Mouse (Mus musculus) left cerebral cortex, postnatal 4 days (tissue): ENCODE measurements around the gene Tlx1. TPM values are rescaled to one million over a fixed set of nuclear protein-coding genes. Genes with fewer than 3 reads are reported as not detected.
A peak's percentile ranks its signal among the peaks of the same experiment; 100 is the strongest.

Experiments
- DNase-seq: peaks from one replicate; pipeline ENCODE4 v3.0.0-alpha.2; 2022
- intact Hi-C: fragments of 180-260 bp; cut with DNase I; formaldehyde crosslinking; loops from one replicate; pipeline ENCODE4 v1.15.1; 2025
- total RNA-seq, 2 experiments: library from RNA; stranded (reverse); gene quantifications; 2 replicates each; pipeline ENCODE4 v1.2.3; 2021

Gene Tlx1
- not detected for total RNA-seq

DNA sequence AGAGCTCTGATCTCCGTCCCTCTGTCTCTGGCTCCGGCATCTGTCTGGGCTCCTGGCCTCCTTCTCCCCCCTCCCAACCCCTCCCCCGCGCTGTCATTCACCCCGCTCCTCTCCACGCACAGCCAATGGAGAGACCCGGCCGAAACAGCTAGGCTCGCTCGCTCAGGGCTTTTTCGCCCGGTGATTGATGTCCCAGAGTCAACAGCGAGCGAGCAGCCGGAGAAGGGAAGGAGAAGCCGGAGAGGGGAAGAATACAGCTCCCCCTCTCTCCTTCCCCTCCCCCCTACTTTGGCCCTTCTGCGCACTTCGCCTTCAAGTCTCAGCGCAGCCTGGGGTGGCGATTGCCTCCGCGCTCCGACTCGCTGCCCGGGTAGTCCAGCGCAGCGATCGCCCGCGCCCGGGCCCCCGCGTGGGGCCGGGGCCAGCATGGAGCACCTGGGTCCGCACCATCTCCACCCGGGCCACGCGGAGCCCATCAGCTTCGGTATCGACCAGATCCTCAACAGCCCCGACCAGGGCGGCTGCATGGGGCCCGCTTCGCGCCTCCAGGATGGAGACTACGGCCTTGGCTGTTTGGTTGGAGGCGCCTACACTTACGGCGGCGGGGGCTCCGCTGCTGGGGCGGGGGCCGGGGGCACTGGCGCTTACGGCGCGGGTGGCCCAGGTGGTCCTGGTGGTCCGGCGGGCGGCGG is at the start of gene Tlx1:
Gene Tlx1, plus strand, starts transcription at position 191 of the 692 bp plus-strand sequence.
- DNase-seq, result no peak
- intact Hi-C loops, result loop anchor here (10.0 kb wide), 1 partner anchor 406 kb away; no protein-coding TSS in a partner anchor

DNA sequence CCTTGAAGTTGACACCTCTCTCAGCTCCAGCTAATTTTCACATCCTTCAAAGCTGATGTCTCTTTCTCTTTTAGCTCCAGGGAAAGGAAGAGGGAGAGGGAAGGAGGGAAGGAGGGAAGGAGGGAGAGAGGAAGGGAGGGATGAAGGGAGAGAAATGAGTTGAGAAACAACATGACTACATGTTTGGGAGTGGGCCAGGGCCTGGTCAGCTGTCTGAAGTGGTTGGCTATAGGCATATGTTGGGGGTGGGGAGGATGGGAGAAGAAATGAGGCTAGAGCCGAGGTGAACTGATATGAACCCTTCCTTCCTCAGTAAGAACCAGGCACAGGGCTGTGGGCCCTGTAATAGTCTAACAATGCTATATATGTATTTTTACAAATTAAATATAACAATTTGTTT is 44.9 kb upstream of the Tlx1 start:
- intact Hi-C loops, result no loop called here
- peak; percentile 37 for DNase-seq

DNA sequence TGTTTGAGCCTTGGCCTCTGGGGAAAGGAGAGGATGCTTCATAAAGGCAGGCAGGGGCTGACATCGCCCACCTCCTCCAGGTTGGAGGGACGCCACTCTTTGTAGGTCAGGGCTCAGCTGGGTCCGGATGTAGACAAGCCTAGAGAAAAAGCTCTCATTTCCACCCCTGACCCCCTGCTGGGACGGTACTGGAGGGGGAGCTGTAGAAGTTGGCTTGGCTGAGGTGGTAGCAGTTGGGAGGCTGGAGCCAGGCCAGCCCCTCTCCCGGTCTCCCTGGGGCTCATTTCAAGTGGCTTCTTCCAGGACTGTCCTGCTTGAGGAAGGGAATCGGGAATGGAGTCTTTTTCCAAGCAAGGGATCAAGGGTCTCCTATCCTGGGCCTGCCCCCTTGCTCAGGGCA is 43.8 kb upstream of the Tlx1 start:
- intact Hi-C loops, result no loop called here
- peak; percentile 60 for DNase-seq

DNA sequence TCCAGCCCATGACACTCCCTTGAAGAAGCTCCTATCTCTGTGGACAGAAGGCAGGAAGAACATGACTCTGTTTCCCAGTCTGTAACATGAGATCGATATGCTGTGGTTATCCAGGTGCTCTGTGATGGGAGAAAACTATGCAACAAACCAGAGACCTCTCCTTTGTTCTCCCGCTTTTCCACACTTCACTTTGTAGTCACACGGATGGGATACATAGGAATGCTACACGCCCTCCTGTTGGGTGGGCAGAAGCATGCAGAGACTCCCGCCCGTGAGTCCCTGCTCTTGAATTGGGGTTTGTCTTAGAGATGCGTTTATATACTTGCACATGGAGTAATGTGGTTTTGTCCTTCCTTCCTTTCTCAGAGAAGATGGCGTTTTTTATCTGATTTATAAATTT is 39.8 kb upstream of the Tlx1 start:
- intact Hi-C loops, result no loop called here
- DNase-seq, result no peak

DNA sequence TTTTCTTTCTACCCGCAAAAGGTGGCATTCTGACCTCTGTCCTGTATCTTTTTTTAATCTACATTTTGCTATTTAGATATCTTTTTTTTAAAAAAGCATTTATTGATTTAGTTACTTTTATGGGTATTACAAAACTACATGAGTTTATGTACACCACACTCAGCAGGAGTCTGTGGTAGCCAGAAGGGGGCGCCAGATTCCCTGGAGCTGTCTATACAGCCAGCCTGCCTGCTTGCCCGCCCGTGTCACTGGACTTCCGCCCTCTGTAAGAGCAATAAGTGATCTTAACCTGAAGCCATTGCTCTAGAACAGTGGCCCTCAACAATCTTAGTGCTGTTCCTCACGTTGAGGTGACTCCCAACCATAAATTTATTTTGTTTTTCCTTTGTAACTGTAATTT is 38.0 kb upstream of the Tlx1 start:
- intact Hi-C loops, result no loop called here
- no peak for DNase-seq

DNA sequence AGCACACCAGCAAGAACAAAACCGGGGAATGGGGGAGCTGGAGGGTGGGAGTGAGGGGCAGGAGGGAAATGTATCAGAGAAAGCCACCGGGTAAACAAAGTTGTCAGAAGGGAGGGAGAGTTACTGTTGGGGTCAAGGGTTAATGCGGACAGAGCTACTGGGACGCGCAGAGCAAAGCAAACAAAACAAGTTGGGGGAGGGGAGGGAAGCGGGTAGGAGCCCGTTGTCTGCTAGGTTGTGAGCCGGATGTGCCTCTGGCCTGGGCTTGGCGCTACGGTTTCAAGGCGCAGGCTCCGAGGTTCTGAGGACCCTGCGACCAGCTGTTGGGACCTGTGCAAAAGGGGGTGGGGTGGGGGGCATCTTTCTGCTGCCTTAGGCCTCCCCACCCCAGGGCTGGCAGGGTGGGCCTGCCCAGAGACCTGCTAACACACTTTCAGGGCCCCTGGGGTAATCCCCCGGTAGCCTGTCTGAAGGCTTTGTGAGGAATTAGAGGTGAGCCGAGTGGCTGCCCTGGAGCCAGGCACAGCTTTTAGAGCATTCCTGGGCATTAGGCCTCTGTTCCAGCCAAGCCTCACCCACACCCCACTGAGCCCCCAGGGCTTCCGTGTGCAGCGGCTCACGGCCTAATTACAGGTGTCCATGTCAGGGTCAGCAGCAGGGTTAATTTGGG is 36.6 kb upstream of the Tlx1 start:
- no peak for DNase-seq
- intact Hi-C loops, result no loop called here

DNA sequence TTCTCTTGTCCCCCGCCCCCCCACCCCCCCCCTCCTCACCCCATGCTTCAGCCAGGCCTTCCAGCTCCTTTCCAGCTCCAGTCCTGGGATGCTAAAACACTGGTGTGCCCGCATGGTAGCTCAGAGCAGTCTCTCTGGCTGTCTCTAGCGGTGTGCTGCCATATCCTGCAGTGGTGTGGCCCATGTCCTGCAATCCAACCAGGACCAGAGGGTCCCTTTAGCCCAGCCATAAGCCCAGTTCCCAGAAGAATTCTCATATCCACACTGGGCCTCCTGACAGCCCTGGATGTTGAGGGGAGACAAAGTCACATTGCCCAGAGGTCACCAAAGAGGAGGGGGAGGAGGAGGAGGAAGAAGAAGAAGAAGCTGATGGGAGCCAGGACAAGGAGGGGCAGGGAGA is 35.7 kb upstream of the Tlx1 start:
- intact Hi-C loops, result no loop called here
- no peak for DNase-seq

DNA sequence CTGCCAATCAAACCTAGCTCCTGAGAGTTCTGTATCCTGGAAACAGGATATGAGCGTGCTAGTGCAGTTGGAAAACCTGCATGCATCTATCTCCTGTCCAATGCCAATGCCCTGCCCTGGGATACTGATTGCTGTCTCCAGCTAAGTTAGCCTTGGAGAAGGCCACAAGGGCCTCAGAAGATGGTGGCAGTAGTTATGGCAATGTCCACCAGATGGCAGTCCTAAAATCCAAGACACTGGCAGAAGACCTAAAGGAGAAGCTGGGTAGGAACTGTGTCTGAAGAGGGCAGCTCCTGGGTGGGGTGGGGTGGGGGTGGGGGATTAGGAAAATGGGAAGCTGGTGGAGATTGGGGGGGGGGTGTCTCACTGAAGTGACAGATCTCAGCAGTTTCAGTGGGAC is 33.7 kb upstream of the Tlx1 start:
- intact Hi-C loops, result no loop called here
- DNase-seq, result peak; percentile 26

DNA sequence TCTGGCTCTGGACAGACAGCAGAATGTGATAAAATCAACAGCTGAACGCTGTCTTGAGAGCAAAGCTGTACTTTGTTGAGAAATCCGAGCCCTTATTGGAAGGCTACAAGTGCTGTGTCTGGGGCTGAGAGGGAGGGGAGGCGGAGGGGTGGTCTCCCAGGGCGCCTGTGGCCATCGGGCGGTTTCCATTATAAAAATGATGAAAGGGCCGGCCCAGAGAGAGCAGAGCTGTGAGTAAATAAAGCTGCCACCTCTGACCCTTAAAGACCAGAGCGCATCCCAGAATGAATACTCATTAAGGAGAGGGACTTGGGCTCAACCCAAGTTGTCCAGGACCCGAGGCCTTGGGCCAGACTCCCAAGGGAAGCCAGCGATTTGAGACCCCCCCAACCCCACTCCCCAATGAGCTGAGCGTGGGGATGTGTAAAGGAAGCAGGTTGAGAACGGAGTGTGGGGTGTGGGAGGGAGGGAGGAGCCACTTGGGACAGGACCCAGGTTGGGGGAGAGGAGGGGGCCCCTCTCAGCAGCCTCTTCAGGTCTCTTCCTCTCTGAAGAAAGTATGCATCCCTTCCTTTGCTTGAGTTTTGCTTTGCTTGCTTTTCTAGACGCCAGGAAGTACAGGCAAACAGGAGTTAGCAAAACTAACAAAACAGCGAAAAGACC is 18.4 kb upstream of the Tlx1 start:
- DNase-seq, result no peak
- intact Hi-C loops, result no loop called here

DNA sequence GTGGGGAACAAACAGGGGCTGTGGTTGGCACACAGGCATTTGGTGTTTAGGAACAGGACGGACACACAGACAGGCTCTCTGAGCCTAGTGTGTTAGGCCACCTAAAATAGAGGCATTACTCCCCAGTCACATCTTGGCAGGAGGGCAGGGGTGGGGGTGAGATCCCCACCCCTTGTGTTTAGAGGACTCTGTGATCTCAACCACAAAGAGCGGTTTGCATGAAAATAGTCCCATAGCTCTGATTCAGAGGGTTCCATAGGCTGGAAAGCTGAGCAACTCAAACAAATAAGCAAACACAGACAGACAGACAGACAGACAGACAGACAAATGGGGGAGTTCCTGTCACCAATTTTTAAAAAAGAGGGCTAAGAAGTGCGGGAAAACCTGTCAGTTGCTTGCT is 7.9 kb upstream of the Tlx1 start:
- intact Hi-C loops, result no loop called here

DNA sequence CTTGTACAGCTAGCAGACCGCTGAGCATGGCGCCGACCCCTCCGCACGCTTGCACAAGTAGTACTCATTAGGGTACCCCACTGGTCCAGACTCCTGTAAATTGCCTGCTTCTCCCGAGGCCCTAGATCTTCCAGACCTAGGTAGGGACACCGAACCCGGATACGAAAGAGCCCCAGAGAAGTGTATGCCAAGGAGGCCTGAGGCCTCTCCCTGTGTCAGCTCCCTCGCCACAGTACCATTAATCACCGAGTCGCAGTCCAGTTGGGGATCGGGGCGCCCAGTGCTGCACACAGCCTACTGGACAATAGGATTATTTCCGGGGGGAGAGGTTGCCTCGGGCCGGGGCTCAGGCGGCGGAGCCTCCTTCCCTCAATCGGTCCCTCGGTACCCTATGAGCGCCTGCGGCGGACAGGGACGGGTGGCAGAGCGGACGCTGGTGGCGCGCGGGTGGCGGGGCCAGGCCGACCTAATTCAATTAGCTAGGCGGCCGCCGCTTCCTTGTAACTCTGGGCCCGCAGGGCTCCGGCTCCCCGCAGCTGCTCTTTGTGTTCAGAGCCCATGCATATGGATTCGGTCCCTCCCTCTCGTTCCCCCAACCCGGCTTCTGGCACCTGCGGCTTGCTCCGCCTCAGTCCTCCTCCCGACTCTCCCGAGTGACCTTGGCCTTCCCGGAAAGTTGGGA is 7.1 kb upstream of the Tlx1 start:
- intact Hi-C loops, result no loop called here
- no peak for DNase-seq

More for the DNA sequence above, 7.9 kb upstream of the Tlx1 start:
- DNase-seq, result no peak

DNA sequence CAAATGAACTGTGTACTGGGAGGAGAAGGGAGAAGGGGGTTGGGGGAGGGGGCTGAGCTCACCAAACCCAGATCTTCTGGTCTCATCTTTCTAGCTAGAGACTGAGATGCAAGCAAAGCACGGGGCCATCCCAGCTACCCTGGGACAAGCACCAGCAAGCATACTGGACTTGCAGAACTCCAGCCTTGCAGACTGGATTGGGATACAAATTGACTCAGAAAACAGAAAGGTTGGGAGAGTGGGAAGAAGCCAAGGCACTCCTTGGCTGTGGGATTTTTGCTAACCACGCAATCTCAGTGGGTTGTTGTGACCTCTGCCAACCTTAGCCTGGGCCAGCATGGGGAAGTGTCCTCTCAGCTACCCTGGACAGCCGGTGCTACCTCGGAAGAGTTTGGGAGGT is 3.4 kb upstream of the Tlx1 start:
- intact Hi-C loops, result no loop called here
- no peak for DNase-seq

DNA sequence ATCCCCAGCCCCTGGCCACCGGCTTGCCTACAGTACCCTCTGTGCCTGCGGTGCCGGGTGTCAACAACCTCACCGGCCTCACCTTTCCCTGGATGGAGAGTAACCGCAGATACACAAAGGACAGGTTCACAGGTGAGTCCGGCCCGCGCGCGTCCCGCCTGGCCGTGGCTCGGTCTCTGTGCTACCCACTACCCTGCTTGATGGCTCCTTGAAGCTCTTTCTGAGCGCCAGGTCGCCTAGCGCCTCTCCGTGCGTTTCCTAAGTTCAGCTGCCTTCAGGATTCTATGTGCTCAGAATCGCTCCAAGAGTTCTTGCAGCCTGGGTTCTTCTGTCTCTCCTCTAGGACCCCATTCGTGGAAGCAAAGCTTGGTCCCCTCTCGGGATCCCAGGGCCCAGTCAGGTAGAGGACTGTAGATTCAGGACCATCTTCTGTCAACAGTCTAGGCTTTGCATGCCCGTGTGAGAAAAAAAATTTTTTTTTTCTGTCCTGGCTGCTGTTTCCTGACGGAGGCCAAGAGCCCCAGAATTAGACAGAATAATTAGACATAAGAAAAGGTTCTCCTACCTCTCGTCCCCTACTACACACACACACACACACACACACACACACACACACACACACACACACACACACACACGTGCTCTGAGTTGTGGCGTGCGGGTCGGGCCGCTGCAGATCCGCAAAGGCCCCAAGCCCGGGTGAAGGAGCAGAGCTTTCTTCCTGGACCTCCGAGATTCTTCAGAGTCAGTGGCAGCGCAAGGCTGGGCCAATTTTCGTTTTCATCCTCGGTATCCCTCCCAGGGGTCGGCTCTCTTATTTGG is 1.1 kb downstream of the Tlx1 start:
- DNase-seq, result no peak
- intact Hi-C loops, result loop anchor here (10.0 kb wide), 1 partner anchor 407 kb away; no protein-coding TSS in a partner anchor

DNA sequence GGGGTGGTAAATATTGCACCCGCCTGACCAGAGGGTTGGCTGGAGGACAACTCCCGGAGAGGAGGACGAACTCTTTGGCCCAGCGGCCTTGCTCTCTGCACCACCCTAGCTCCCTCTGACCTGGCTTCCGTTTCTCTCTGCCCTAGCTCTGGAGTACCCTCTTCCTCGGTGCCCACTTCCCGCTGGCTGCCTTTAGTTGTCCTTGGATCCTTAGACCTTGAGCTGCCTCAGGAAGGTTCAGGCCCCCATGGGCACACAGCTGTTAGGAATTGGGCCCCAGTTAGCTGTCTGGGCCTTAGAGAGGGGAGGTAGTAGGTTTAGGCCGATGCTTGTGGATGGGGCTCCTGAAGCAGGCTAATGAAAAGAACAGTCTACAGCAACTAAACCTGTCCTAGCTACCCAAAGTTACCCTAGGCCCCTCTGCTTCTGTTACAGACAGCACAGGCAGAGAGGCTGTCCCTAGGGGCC is 1.7 kb downstream of the Tlx1 start:
- intact Hi-C loops, result loop anchor here (10.0 kb wide), 1 partner anchor 407 kb away; no protein-coding TSS in a partner anchor
- no peak for DNase-seq

DNA sequence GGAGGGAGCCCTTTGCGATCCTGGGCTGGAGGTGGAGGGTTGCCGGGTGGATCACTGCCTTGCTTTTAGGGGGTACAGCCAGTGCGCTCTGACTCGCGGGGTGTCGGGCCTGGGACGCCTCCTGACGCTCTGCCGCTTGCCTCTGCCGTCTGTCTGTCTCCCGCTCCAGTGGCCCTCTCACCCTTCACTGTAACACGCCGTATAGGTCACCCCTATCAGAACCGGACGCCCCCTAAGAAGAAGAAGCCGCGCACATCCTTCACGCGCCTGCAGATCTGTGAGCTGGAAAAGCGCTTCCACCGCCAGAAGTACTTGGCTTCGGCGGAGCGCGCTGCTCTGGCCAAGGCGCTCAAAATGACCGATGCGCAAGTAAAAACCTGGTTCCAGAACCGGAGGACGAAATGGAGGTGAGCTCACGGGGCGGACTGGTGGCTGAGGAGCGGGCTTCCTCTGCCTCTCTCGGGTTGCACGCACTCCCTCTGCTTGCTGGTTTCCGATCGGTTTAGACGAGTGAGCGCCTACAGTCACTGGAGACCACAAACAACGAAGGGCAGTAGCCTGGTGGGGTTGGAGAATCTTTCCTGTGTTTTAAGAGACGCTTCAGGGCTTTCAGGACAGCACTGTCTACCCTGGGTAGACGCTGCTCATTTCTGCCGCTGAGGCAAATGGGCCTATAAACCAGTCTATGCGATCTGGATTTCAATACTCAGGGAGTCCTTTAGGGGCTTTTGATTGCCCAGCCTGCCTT is 3.0 kb downstream of the Tlx1 start:
- intact Hi-C loops, result loop anchor here (10.0 kb wide), 1 partner anchor 409 kb away; no protein-coding TSS in a partner anchor
- no peak for DNase-seq

DNA sequence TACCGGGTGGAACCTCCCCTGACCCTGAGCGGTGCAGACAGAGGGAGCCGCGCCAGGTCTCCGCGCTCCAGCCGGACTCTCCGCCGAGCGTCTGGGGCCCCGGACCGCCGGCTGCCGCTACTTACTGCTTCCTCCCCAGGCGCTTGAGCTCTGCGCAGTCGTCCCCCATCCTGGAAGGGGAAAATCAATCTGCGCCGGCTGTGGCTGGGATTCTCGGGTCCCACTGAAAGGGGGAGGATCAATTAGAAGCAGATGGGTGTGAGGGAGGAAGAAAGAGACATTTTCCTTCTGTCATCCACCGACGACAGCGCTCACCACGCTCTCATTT is 3.5 kb downstream of the Tlx1 start:
- DNase-seq, result no peak
- intact Hi-C loops, result loop anchor here (10.0 kb wide), 1 partner anchor 409 kb away; no protein-coding TSS in a partner anchor

DNA sequence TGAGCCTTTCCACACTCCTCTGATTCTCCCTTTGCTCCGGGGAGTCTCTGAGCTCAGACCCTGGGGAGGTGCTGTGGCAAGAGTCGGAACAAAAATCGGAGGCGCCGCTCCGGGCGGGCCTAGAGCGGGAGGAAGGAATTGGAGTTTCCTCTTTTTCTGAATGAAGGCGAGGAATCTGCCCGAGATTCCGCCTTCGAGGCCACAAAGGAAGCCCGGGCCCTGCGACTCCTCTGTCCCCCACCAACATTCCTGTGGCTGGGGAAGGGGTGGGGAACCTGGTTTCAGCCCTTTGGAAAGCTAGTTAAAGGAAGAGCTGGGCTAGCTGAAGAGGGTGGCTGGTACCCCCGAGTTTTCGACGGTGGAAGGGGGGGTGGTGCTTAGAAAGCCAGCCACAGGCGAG is 4.0 kb downstream of the Tlx1 start:
- DNase-seq, result no peak
- intact Hi-C loops, result loop anchor here (10.0 kb wide), 1 partner anchor 410 kb away; no protein-coding TSS in a partner anchor

DNA sequence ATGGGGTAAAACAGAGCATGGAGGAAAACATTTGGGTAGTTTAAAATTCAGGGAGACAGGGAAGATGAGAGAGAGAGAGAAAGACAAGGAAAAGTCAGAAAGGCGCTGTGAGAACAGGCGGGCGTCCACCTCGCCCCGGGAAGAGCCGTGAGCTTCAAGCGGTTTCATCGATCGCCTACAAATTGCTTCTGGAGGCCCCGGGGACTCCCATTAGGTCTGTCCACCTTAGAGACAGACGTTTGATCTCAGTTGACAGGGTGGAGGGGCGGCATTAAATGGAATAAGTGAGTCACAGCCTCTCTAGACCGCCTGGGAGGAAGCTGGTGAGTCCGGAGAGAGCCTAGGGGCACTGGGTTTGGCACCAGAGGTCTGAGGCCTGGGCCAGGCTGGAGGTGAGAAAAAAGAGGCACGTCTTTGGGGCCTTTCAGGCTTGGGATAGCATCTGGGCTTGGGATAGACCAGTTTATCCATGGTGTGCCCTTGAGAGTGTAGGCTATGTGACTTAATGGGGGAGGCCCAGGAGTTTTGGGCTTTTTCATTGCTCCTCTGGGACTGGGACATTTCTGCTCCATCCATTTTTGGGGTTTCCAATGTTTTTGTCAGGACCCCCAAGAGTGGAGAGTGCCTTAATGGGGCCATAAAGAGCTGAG is 4.8 kb downstream of the Tlx1 start:
- intact Hi-C loops, result loop anchor here (5.0 to 10.0 kb wide), 2 partner anchors 78 to 410 kb away; partner anchors contain the start of gene Kazald1
- no peak for DNase-seq

DNA sequence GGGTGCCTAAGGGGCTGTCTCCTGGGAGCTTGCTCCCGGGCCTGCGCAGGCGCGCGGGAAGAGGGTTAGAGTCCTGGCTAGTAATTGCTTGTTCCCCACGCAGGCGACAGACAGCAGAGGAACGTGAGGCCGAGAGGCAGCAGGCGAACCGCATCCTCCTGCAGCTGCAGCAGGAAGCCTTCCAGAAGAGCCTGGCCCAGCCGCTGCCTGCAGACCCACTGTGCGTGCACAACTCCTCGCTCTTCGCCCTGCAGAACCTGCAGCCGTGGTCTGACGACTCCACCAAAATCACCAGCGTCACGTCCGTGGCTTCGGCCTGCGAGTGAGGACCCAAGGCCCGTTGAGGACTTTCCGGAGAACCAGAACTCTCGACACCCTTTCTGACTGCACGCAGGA is 5.3 kb downstream of the Tlx1 start:
- no peak for DNase-seq
- intact Hi-C loops, result loop anchor here (5.0 to 10.0 kb wide), 2 partner anchors 78 to 411 kb away; partner anchors contain the start of gene Kazald1
